Mouse (Mus musculus) thymus, adult 2 months (tissue): ENCODE data around the gene Ankrd53.

Experiments
- CTCF ChIP-seq: fragments of 200-500 bp; IDR thresholded peaks from 2 replicates; pipeline ENCODE4 v1.5.1; 2012; ENCODE audit warnings: mild to moderate bottlenecking, control low read depth, low read length, moderate library complexity, borderline replicate concordance; ENCODE audit not compliant: control insufficient read depth, poor library complexity, insufficient read depth; ENCODE audit errors: extremely low read depth
- POLR2A ChIP-seq: fragments of 200-500 bp; IDR thresholded peaks from 2 replicates; pipeline ENCODE4 v1.6.1; 2012; ENCODE audit warnings: mild to moderate bottlenecking, low read length, control low read depth, moderate library complexity; ENCODE audit not compliant: control insufficient read depth, poor library complexity, insufficient read depth; ENCODE audit errors: extremely low read depth

- peak; percentile 86; the same call in 1 of the 2 replicates for TF ChIP-seq CTCF
- TF ChIP-seq POLR2A, result peak; percentile 82
Measured at GRCm38 (mm10) chr6:83775638-83776293, 13.3 kb downstream of the Ankrd53 start, which contains the start of gene Tex261.
